Mouse (Mus musculus) spleen, adult 2 months (tissue): Measurements from ENCODE around the gene Tef.

ENCODE experiments used
- CTCF ChIP-seq: fragments of 200-500 bp; IDR thresholded peaks from 2 replicates; pipeline ENCODE4 v1.5.1; 2011; ENCODE audit warnings: mild to moderate bottlenecking, inconsistent platforms; ENCODE audit not compliant: insufficient read depth, insufficient read length, insufficient replicate concordance; ENCODE audit errors: extremely low read depth
- POLR2A ChIP-seq: fragments of 200-500 bp; IDR thresholded peaks from 2 replicates; pipeline ENCODE4 v1.6.1; 2011; ENCODE audit warnings: low read depth, low read length, inconsistent platforms

DNA sequence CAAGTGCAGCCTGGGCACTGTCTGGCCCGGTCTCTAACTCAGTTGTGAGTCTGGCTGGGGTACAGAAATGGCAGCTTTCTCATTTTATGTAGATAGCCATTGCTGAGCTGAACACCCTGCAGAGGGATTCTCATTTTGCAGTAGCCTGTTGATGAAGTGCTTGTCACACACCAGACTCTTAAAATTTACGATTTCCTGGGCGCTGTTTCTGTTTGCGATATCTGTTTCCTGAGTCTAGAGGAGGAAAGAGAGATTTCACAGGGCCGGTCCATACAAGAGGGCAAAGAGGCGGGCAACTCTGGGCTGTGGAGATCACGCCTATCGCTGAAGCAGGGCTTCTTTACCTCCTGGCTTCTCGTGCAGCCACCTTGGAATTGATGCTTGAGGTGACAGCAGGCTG lies 36.6 kb upstream of the Tef start:
- no peak for TF ChIP-seq CTCF
- no peak for TF ChIP-seq POLR2A
